Mouse (Mus musculus) stomach, postnatal 0 days (tissue): ENCODE measurements at regions not wholly inside any gene's neighbourhood (a gene's known extent, or its start where the extent isn't known, plus 50 kb on each side); places are given as distances from the start of the nearest gene placed in this dataset.

ENCODE experiments used
- ATAC-seq: fragments of 200-750 bp; cut with Nextera tagmentation; 2 replicates; pipeline ENCODE4 v1.8.0; 2017; ENCODE audit not compliant: low FRiP score, low TSS enrichment
- DNase-seq: peaks from one replicate; pipeline ENCODE4 v3.0.0-alpha.2; 2016; ENCODE audit warnings: low spot score
- H3K27ac ChIP-seq: fragments of 300-500 bp; sonication (generic); replicated peaks from 2 replicates; pipeline ENCODE4 v1.5.1; 2014; ENCODE audit warnings: mild to moderate bottlenecking, control low read depth
- H3K27me3 ChIP-seq: fragments of 300-500 bp; sonication (generic); 2 replicates; pipeline ENCODE4 v1.6.1; 2014; ENCODE audit warnings: low read length; ENCODE audit not compliant: control insufficient read depth, insufficient read depth
- H3K36me3 ChIP-seq: fragments of 300-500 bp; sonication (generic); 2 replicates; pipeline ENCODE4 v1.6.1; 2014; ENCODE audit warnings: low read length, mixed read lengths; ENCODE audit not compliant: control insufficient read depth, insufficient read depth
- H3K4me1 ChIP-seq: fragments of 300-500 bp; sonication (generic); replicated peaks from 2 replicates; pipeline ENCODE4 v1.6.1; 2014; ENCODE audit warnings: antibody characterized with exemption; ENCODE audit not compliant: control insufficient read depth, insufficient read depth
- H3K4me2 ChIP-seq: fragments of 300-500 bp; sonication (generic); replicated peaks from 2 replicates; pipeline ENCODE4 v1.6.1; 2014; ENCODE audit warnings: low read depth, mild to moderate bottlenecking, control low read depth, moderate library complexity
- H3K4me3 ChIP-seq: fragments of 300-500 bp; sonication (generic); 2 replicates; pipeline ENCODE4 v1.5.1; 2014; ENCODE audit warnings: low read depth, low read length, control low read depth
- H3K9ac ChIP-seq: fragments of 300-500 bp; sonication (generic); 2 replicates; pipeline ENCODE4 v1.6.1; 2014; ENCODE audit warnings: mild to moderate bottlenecking, low read length, control low read depth, mixed read lengths
- H3K9me3 ChIP-seq: fragments of 300-500 bp; sonication (generic); 2 replicates; pipeline ENCODE4 v1.6.1; 2016; ENCODE audit warnings: low read length; ENCODE audit not compliant: control insufficient read depth
- CTCF ChIP-seq: IDR thresholded peaks from 2 replicates; pipeline ENCODE4 v1.5.1; 2016; ENCODE audit warnings: antibody characterized with exemption, low read depth, mild to moderate bottlenecking, moderate library complexity
- EP300 ChIP-seq: optimal IDR thresholded peaks from 2 replicates; pipeline ENCODE3; 2016; ENCODE audit warnings: antibody characterized with exemption

GRCm38 (mm10) chr4:39125528-39125927 is 324.6 kb upstream of the 1700009N14Rik start:
- Histone ChIP-seq H3K9me3 (no peaks in the 10 kb centered on the region), H3K4me1 (no peaks in the 10 kb centered on the region), H3K27ac (no peak overlapping the region), H3K4me3 (no peak overlapping the region), H3K9ac (no peak overlapping the region), H3K4me2 (no peak overlapping the region), H3K36me3 (no peaks in the 10 kb centered on the region), H3K27me3 (no peaks in the 10 kb centered on the region)
- DNase-seq (no peak), ATAC-seq (no peak)
- TF ChIP-seq EP300 = no peak
- no peak for TF ChIP-seq CTCF
